Mouse (Mus musculus): ENCODE data around the gene Tbc1d22a.

DNA sequence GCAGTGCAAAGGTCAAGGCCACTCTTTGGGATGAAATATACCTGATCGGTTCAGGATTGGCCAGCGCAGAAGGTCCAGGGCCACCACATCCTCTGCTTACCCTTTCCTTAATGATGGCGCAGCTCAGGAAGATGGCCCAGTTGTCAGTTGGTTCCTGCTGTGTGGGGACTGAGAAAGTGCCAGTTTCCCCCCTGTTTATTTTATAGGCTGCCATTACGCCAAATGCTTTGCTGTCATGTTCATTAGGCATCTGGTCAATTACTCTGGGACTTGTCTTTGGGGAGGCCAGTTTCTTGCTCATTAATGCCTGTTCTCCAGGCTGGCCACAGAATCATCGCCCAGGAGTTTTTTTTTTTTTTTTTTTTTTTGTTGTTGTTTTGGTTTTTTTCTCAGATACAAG lies 299.1 kb downstream of the Tbc1d22a start:
- TF ChIP-seq CTCF (IDR thresholded peaks at IDR 0.05; ENCODE audit: insufficient read depth, low read depth, low read length): no peak
- TF ChIP-seq POLR2A (IDR thresholded peaks at IDR 0.05; ENCODE audit: insufficient read depth, low read depth, low read length): no peak

Data from olfactory bulb, adult 2 months (tissue).